Mouse (Mus musculus): ENCODE measurements around the gene Tefm.

Tefm gene

DNA sequence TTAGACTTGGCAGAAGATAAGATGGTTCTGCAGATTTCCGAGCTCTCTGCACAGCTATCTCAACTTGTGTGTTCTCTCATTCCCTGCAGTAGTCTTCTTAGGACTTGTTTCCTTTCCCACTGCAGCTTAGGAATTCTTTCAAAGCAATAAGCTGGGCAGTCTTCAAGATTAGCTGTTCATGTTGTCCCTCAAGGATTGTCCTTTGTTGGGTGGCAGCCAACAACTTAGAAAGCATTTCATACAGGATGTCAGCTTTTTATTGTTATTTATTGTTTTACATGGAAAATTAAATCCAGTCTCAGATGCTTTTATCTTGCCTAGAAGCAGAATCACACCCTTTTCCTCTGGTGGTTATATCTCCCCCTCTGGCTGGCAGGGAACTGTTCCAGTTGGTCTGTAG, 25.6 kb downstream of the Tefm start:
- in situ Hi-C loops (cut with MboI; ENCODE audit: unreplicated experiment in 2 of 2), result no loop called here

DNA sequence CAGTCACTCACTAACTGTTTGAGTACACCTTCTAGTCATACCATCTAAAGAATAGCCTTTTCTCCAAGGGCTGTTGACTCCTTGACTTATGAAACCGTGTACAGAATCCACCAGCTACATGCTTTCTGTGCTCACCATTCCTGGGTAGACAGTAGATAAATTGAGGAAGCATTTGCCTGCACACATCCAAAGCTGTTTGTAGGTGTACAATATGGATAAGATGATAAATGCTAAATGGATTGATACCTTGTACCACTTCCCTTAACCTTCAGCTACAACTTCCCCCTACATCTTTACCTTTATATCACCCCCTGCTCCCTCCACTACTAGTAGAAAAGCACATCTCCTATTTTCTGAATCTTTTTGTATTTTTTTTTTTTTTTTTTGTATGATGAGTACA, 37.6 kb downstream of the Tefm start:
- in situ Hi-C loops (cut with MboI; ENCODE audit: unreplicated experiment in 2 of 2), result no loop called here

DNA sequence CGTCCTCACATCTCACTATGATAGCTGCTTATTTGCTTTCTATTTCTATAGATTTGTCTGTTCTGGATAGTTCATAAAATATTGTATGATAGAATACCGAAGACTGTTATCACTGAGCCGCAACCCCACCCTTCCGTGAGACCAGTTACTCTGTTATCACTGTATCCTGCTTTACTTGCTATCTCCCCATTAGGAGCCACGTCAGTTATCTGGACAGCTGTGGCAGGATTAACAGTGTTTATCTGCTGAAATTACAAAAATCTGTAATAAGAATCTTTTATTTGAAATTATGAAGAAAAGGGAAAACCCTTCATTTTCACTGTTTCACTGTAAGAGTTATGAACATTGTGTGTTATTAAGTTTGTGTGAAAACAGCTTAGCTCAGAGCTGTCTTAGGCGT, 40.7 kb downstream of the Tefm start:
- in situ Hi-C loops (cut with MboI; ENCODE audit: unreplicated experiment in 2 of 2), result no loop called here

DNA sequence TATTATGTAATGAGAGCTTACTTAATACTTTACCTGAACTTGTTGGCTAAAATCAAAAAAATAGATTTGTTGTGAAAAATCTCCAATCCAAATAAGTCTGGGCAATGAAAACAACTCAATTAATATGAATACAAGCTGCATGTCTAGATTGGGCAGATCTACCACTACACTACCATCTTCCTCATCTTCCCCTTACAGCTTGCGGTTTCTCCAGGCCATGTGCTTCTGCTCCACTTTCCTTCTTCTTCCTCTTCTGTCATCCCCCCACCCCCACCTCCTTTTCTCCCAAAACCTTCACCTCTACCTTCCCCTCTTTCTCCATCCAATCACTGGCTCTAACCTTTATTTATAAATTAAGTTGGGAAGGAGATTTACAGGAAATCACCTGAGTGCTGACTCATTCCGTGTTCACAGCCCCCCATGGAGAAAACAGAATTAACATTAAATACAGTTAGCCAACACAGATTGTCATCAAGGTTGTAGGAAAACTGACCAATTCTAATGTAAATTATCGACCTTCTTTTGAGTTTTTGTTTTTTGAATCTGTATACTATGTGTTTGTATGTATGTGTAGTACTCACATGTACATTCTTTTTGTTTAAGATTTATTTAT, 43.4 kb downstream of the Tefm start:
- in situ Hi-C loops (cut with MboI; ENCODE audit: unreplicated experiment in 2 of 2), result loop anchor here in 1 of 2 experiments (25.0 kb wide), 1 partner anchor 1086 kb away; no protein-coding TSS in a partner anchor

DNA sequence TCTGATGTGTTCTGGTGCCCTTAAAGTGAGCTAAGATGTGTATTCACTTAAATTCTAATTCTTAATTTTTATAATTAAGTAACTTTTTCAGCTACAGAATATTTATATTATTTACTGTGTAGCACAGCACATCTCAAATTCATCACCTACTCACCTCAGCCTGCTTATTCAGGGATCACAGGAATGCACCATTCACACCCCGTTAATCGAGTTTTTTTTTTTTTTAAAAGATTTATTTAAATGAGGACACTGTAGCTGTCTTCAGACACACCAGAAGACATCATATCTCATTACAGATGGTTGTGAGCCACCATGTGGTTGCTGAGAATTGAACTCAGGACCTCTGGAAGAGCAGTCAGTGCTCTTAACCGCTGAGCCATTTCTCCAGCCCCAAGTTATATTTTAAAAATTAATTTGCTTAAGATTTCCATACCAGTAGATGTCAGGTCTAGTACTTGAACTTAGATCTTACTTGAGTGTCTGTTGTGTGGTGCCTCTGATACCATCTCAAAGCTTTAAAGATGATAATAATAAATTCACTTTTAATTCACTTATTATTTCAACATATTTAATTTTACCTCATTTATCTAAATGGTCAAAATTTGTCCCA, 51.3 kb downstream of the Tefm start:
- in situ Hi-C loops (cut with MboI; ENCODE audit: unreplicated experiment in 2 of 2), result loop anchor here in 1 of 2 experiments (5.0 to 25.0 kb wide), 2 partner anchors 42 to 1078 kb away; no protein-coding TSS in a partner anchor

DNA sequence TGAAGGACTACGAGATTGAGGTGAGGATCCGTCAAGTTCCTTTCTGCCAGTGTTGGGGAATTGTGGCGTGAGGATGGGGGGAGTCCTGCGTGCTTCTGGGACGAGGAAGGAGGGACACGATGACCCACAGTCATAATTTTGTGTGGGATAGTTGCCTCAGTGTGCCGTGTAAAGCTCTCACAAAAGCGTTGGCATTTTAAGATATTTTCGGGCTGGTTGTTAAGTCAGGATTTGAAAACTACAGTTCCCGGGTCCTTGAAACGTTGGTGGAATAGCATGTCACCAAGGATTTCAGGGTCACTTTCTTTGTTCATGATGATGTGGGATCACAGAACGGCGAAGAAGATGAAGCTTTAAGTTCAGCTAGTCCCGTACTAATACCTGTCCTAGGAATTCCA, 52.2 kb downstream of the Tefm start:
- in situ Hi-C loops (cut with MboI; ENCODE audit: unreplicated experiment in 2 of 2), result loop anchor here in 1 of 2 experiments (5.0 to 25.0 kb wide), 2 partner anchors 42 to 1078 kb away; no protein-coding TSS in a partner anchor

DNA sequence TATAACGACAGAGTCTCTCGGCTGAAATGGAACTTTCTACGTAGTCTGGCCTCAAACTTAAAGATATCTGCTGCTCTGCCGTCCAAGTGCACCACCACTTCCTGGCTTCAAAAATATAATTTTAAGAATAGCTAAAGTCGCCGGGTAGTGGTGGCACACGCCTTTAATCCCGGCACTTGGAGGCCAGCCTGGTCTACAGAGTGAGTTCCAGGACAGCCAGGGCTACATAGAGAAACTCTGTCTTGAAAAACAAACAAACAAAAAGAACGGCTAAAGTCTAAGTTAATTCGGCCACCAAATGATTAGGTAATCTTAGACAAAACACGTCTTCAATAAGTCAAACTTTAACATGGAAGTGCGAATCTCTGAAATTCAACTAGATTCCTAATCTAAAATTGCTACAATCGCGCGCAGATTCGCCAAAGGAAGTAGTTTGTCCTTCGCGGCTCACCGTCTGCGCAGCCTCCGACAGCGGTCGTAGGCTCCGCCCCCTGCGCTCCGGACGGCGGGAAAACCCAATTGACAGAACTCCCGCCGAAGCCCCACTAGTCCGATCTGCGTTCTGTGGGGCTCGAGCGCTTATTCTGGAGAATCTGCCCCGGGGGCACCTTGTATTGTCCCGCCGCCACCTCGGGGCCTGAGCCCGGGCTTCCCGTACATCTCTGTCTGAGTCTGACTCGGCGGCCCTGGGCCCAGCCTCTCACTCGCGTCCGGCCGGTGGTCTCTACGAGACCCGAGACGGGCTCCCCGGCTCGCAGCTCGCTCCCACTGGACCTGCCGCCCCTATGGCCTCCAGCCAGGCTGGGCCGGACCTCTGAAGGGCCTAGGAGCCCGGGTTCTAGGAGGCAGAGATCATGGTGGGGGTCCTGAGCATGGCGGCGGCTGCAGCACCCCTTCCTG, 52.8 kb downstream of the Tefm start, which contains the start of gene Atad5:
Gene Atad5 (plus strand): TSS at position 484 of the 900 bp plus-strand sequence.
- in situ Hi-C loops (cut with MboI; ENCODE audit: unreplicated experiment in 2 of 2), result loop anchor here in 1 of 2 experiments (25.0 kb wide), 1 partner anchor 1077 kb away; no protein-coding TSS in a partner anchor

DNA sequence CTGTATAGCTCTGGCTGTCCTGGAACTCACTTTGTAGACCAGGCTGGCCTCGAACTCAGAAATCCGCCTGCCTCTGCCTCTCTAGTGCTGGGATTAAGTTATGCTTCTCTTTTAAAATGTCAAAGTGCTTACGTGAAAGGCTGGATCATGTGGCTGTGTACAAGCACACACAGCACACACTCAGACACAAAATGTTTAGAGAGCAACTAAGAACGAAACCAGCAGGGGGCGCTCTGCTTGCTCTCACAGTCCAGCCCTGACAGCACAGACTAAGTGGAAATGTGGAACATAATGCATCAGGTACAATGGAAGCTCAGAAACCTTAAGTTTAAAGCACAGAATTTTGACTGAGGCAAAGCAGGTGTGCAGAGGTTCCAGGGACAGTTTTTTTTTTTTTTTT, 55.1 kb downstream of the Tefm start:
- in situ Hi-C loops (cut with MboI; ENCODE audit: unreplicated experiment in 2 of 2), result loop anchor here in 1 of 2 experiments (25.0 kb wide), 1 partner anchor 1075 kb away; no protein-coding TSS in a partner anchor

Data from v-Abl transformed pro-B cells (cell line).